Mouse (Mus musculus) retina, embryonic 14.5 days (tissue): ENCODE results near the gene 4931414P19Rik.

Experiments used
- DNase-seq: peaks from one replicate; pipeline ENCODE4 v3.0.0-alpha.2; 2015; ENCODE audit warnings: low spot score

The 4931414P19Rik gene

DNA sequence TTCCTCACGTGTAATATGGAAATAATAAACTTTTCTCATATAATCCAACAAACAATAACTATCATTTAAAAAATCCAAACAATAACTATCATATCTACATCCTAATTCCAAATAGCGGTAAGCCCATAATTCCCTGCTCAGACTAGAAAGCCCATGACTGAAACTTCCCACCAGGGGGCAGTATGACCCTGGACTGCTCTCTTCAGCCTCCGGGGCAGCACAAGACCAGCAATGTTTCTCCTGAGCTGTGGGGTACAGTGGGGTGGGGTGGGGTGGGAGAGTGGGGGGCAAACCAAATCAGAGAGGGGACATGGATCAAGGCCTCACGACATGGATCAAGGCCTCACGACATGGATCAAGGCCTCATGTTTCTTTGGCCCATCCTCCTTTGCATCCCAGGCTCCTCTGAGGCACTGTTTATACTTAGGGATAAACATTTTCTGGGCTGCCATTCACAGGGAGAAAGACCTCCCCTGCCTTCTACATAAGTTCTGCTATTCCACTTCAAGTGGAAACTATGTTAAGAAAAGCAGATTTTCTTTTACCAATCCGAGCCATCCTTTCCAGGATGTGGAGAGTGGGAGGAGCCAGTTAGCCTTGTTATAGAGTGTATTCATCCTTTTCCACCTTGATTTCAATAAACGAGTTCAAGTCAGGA, 22.0 kb downstream of the 4931414P19Rik start:
- DNase-seq: peak; percentile 86

DNA sequence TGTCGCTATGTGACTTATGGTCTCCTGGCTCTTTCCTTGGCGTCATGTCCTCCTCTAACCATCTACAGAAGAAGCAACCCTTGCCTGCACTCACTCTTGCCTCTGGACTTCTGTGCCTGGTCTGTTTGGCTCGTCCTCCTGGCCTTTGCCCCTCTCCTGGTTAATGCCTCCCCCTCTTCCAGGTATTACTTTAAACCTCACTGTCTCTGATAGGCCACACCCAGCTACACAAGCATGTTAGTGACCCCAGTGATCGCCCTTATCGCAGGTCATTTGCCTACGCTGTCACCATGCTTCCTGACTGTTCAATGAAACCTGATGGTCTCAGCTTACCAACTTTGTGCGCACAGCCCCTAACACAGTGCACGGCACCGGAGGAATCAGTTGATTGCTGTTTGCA, 23.3 kb downstream of the 4931414P19Rik start:
- DNase-seq: no peak

DNA sequence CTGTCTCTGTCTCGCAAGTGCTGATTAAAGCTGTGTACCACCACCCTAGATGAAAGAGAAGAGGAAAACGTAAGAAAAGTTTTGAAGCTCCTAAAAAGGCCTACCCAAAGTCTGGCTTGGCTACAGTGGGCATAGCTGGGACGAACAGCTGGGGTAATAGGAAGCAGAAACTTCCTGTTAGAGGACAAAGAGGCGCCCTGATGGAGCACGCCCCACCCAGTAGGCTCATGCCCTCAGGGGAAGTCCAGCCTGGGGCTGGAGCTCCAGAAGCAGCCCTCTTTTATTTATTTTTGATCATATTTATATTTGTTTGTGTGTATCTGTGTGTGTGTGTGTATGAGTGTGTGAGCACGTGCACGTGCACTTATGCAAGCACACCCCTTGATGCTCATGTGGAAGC, 26.2 kb downstream of the 4931414P19Rik start:
- no peak for DNase-seq

DNA sequence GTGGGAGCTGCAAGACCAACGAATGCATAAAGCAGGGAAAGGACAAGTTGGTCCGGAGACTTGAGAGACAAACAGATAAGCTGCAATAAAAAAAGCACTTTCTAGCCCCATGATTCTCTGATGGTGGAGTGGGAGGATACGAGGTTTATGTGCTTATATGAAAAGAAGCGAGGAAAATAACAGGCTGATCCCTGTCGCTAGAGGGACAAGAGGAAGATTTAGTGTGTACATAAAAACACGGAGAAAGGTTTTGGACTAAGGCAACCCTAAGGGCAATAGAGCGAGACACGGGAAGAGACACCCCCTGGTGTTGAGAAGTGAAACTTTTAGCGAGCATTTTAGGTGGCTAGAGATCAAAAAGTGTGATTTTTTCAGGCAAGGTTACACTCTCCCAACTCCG, 27.7 kb downstream of the 4931414P19Rik start:
- DNase-seq: peak; percentile 74

DNA sequence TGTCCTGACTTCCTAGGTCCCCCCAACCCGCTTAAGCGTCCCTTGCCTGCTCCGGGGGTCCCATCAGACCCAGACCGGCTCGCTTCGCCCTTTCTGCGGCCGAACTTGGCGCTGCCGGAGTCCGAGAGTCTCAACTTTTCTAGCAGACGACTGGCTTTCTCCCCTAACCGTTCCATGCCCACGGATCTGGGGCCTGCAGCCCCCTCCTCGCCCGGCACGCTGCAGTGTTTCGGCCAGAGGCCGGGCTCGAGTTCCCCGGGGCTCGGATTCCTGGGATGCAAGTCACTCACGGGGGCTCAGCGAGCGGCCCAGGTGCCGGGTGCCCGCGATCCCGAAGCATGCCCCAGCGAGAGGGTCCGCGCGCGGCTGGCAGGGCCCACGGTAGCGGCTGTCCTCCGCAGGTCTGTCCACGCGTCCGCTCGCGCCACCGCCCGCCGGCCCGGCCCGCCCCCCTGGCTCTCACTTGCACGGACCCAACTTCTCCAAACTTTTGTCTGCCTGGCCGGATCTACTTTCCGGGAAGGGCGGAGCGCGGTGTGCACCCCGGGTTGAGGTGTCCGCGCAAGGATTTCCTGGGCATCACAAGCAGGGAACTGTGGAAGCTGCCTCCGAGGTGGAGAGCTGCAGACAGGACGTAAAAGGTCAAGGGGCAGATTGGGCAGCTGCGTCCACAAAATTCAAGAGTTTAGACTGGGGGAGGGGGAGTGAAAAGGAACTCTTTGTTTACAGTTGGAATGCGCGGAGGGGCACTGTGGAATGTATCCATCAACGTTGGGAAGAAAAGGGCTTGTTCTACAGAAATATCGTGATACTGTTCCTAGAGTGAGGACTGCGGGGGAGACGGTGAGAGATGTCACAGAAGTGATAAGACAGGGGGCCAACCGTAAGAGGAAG, 28.5 kb downstream of the 4931414P19Rik start, which contains the start of gene Ajuba:
Ajuba (minus strand) TSS at position 470 of the 894 bp plus-strand sequence.
- DNase-seq: peak; percentile 87

DNA sequence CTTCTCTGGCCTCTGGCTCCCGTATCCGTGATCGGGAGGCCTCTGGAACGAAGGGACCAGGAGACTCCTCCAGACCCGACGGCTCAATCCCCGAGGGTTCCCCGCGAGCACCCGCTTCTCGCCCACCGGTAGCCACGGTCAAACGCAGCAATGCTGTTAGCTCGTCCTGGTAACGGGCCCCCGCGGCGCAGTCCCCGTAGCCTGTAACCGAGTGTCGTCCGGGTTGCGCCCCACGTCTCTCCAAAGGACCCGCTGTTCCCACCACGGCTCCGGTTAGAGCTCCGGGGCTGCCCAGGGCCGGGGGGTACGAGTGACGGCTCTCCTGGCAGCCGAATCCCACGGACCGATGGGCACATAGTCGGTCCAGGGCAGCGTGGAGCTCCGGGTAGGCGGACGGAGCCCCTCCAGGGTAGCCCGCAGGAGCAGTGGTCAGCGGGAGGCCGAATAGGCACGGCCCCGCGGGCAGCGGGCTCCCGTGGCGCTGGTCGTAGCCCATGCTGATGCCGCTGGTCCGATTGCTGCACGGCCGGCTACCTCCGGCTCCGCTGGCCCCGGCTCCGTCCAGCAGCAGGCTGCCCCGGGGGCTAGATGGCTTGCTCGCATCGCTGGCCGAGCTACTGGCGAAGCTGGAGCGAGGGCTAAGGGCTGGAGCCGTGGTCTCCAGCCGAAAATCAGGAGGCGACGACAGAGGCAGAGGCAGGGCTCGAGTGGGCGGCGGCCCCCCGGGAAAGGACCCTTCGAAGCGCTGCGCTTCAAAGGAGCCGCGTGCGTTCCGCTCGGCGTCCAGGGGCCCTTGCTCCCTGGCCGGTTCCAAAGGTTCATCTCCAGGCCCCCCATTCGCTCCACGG, 29.3 kb downstream of the 4931414P19Rik start:
- DNase-seq: peak; percentile 56

DNA sequence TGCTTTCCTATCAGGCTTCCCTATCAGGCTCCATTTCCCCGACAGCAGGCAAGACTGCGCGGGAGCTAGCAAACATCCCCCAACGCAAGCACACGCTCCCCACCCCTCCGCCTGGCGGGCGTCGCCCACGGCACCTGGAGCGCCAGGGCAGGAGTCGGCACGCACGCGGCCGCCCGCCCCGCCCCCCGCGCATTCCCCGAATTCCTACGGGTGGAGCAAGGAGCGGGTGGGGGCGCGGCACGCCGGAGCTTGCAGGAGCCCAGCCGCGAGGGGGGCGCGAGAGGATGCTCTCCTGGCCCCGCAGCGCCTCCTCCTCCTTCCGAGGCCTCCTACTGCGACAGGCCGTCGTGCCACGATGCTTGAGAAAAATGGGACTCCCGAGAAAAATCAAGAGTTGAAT, 30.2 kb downstream of the 4931414P19Rik start:
- peak; percentile 74 for DNase-seq

DNA sequence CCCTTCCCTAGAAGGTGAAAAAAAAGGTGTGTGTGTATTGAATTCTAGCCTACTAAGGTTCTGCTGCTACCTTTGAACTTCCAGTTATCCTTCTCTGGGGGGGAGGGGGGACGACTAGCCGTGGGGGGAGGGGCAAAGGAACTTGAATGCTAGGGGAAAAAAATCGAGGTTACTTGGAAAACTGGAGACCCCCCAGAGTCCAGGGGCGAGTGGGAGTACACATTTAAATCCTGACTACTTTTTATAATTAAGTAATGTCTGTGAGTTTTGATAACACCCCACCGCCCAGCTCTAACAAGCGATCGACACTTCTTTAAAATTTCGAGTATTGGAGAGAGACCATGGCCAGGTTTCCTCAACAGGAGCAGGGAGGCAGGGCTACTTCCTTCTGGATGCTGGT, 30.8 kb downstream of the 4931414P19Rik start:
- DNase-seq: no peak

DNA sequence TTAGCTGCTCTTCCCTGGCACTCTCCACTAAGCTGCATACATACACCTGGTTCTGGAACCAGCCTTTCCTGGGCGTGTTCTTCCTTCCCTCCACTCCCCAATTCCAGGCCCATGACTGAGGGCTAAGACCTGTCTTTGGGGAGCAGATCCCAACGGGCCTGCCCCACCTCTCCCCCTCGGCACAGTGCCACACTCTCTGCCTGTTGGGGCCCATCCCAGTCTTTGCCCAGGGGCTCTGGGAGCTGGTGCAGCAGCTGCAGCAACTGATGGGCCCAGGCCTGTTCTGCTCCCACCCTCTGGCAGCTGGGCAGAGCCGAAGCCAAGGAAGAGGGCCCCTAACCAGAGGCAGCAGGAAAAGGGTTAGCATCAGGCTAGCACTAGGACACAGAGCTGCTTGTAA, 31.5 kb downstream of the 4931414P19Rik start:
- no peak for DNase-seq

DNA sequence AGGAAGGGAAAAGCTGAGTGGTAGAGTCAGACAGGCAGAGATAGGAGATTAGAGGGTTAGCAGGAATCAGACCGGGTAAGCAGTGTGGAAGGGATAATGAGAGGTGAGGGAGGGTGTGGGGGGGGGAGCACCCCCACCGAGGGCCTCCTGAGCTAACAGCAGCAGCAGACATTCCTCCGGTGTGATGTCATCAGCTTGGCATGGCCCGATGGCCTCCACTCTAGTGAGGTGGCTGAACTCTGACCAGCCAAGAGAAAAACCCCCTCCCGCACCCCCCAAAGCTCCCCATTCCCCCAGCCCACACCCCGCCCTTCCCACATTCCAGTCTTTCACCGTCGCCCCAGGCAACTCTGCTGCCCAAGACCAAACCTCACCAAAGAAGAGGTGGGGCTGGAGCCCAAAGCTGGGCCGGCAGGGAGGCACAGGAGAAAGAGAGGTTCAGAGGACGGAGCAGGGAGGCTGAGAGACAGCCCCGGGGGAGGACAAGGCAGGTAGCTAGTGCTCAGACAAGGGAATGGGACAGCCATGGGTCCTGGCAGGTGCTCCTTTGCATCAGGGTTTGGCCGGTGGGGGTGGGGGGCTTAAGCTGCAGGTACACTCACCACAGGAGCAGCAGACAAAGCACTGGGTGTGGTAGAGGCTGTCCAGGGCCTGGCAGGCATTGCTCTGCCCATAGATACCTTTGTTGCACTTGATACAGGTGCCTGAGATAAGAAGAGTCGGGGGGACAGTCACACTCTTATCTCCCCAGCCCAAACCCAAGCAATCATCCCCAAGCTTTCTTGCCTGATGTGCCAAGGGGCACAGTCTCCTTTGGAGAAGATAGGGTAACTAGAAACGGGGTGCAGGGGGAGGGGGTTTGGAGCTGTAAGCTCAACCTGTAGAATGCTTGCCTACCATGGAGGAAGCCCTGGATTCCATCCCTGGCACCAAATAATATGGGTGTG, 32.7 kb downstream of the 4931414P19Rik start:
- DNase-seq: peak; percentile 87

DNA sequence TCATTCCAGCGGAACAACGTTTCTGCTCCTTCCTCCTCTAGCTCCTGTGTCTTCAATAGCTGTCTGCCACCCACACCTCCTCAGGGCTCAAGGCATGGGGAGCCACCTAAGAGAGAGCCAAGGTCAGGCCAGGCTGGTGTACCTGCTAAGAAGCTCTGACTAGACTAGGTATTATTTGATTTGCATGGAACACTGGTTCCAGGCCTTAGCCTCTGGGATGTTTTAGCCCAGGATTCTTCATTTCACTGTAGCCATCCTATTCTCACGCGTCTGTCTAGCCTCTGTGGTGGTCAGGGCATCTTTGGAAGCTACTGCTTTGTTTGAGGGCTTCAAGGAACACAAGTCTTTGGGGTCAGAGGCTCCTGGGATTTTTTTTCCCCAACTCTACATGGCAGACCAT, 33.7 kb downstream of the 4931414P19Rik start:
- DNase-seq: no peak

DNA sequence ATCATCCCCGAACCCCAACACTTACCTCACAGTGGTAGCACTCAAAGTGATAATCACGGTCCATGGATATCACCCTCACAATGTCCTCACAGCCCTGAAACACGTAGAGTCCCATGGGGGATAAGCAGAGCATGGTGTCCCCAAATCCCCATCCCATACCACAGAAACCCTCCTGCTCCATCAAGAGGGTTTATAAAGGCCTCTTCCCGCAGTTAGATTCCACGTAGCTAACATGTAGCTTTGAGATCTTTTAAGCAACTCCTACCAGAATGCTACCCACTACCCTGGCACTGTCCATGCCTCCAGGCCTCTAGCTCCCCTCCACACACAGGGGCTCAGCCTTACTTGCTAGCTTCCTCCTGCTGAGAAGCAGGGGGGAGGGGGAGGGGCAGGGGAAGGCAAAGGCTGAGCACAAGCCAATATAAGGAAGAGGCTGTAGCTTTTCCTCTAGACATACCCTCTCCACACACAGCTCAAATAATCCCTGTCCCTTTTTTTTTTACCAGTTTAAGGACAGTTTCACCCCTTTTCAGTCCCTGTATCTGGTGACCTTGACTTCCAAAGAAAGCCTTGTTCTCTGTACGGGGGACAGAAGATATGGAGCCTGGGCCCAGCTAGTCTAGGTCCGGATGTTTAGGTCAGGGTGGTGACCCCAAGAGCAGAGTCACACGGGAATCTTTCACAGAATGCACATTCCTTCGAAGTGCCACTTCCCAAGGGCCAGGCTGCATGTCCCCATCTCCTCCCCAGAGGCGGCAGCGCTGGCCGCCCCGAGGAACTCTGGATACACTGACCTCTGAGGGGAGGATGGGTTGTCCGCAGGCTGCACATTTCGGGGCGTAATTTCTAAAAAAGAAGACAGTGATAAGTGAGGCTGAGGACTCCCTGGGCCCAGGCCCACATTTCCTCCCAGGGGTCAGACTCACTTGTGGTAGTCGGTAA, 36.1 kb downstream of the 4931414P19Rik start:
- DNase-seq: no peak

DNA sequence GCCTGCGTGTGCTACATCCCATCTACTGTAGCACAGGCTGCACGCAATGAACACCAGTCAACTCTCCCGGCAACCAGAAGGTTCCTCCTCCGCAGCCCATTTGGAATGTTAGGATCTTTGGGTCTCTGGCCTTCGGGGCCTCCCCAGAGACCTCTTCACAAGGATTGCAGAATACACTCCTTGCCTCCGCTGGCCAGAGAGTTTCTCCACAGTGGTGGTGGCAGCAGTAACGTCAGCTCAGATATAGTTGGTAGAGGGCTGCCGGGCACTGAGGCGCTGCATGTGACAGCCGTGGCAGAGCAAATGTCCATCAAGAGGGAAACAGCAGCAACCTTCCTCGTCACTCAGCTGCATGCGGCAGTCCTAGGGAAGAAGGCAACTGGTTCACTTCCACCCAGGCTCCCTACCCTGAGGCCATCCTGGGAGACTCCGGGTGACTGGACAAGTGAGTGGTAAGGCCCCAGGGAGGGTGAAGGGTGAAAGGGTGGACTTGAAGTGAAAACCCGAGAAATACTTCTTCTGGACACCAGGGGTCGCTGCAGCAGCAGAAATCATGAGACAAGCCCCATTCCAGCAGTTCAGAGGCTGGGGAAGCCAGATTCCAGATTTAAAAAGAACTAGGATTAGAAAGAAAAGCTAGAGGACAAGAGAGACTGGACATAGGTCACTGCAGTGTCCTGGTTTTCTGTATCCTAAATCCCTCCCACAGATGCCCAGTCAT, 36.9 kb downstream of the 4931414P19Rik start:
- DNase-seq: peak; percentile 90

DNA sequence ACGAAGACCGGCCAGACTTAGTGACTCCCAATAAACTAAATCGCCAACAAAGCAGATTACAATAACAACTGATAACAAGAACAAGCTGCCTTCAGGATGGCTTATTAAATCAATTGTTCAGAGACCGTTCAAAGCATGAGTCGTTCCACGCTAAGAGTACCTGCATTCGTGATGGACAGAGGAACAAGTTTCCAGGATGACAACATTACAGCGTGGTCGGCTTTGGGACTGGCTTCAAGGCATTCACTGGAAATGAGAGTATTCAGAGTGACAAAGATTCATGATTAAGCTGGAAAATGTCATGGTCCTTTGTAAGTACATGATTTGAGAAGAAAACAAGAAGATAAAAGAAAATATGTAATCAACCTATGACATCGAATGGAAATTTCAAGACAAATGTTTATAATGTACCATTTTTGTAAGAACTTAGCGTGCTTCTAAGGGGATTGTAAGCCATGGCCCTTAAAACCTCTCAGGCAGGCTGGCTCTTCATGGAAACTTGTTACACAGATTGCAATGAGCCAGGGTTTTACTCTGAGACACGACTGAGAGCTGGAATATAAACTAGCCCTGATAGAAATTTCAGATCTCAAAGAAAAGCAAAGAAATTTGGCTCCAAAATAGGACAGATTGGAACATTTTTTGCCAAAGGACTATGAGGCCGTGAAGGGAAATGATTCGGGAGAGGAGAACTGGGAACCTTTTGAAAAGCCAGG, 45.1 kb downstream of the 4931414P19Rik start:
- no peak for DNase-seq

DNA sequence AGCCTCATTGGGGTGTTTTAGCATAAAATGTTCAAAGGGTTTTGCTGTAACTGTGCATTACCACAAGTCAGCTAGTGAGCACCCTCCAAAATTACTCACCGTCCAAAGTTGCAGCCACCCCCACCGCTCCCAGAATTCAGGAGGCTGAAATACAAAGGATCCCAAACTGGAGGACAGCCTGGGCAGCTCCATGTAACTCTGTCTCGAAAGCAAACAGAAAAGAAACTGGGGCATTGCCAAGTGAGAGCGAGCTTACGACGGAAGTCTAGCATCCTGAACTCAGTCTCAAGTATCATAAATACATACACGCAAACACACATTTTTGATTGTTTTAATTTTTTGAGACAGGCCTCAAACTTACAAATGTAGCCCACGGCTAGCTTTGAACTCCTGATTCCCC, 48.5 kb downstream of the 4931414P19Rik start:
- no peak for DNase-seq

DNA sequence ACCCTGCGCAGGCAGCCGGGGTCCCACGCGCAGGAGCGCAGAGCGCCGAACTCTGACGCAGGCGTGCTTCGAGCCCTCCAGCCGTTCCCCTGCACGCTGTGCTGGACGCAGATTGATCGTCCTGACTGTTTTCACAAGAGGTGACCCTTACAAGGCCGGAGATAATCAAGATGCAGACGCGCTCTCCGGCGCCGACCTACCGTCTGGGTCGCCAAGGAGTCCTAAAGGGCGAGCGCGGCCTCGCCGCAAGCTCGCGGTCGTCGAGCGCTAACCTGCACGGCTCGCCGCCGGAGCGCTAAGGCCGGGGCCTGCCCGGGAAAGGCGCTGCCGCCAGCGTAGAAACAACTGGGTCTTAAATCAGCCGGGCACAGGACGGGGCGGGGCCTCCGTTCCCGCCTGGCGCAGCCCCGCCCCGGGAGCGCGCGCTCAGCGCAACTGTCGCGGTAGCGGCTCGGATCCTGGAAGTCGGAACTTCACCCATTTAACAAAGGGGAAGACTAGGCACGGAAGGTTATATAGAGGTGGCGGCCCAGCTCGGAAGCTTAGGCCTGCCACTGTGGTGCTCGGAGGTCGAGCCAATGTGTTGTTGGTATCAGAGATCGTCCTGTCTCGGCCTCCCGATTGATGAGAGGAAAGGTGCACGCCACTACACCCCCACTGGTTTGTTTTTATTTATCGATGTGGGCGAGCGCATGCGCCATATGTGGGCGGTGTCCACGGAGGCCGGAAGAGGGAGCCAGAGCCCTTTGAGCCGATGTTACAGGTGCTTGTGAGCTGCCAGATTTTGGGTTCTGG, 51.6 kb downstream of the 4931414P19Rik start, which contains the start of gene Haus4:
Haus4 (minus strand) TSS at position 642 of the 795 bp plus-strand sequence.
- peak; percentile 84 for DNase-seq

DNA sequence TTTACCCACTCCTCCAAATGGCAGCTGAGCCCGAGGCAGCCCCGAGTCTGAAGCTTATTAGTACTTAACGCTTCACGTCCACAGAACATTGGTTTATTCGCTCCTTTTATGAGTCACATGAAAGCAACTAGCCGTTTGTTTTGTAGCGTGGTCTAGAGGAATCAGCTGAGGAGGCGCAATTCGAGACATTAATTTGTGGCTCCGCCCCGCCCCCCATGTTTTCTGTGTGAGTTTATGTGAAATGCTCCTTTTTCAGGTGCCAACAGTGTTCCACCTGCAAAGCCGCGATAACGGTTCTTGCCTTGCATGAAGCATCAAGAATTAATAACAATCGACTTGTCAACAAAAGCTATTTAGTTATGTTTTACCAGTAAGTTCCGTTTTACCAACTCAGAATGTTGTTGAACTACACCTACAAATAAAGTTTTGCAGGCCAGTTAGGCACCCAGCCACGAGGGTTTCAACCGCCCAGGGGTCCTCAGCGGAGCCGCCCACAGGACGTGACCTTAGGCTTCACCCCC, 52.3 kb downstream of the 4931414P19Rik start:
- DNase-seq: peak; percentile 31

DNA sequence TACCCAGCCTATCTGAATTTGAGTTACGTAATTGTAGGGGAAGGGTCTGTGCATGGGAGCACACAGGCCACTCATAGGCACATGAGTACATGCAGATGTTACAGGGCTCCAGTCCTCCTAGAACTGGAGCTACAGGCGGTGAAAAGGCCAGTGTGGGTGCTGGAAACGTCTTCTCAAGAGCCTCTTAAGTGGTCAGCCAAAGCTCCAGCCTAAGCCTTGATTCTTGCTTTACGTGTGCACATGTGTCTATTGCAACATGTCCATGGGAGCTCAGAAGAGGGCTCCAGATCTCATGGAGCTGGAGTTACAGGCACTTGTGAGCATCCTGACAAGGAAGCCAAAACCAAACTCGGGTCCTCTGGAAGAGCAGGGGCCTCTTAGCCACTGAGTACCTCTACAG, 61.1 kb downstream of the 4931414P19Rik start:
- no peak for DNase-seq
